Mouse (Mus musculus) embryonic fibroblast, embryonic 13.5 days (primary cell): ENCODE measurements around the gene S100a3.

Experiments used
- CTCF ChIP-seq: IDR thresholded peaks from 2 replicates; pipeline ENCODE4 v1.5.1; 2011; ENCODE audit warnings: mild to moderate bottlenecking, control low read depth, low read length, moderate library complexity, borderline replicate concordance; ENCODE audit not compliant: insufficient read depth
- POLR2A ChIP-seq: IDR thresholded peaks from 2 replicates; pipeline ENCODE4 v1.6.1; 2011; ENCODE audit warnings: low read depth, mild to moderate bottlenecking, control low read depth, low read length, moderate library complexity

DNA sequence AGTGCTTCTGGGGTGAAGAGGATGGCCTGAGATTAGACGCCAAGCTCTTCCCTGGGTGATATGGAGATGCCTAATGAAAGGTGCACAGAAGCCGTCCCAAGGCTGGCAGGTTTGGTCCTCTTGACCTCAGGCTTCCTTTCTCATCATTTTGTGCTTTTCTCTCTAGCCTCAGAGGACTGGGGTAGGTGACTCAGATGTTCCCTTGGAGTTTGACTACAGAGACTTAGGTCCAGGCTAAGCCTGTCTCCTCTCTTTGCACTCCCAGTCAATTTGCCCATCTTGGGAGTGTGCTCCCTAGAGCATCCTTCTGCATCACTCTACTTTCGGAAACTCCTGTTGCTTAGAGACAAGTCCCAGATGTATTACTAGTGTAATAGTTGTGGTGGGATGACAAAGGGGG lies 47.0 kb downstream of the S100a3 start:
- TF ChIP-seq CTCF (no peak), POLR2A (no peak; the same call in 1 of the 2 replicates)
